Mouse (Mus musculus) limb, embryonic 10.5 days (tissue): ENCODE data around the gene 2700049A03Rik. TPM values are rescaled to one million over a fixed set of nuclear protein-coding genes. Genes with fewer than 3 reads are reported as not detected.

Experiments used
- DNase-seq: peaks from one replicate; pipeline ENCODE4 v3.0.0-alpha.2; 2017; ENCODE audit warnings: low spot score
- H3K27ac ChIP-seq: fragments of 300-500 bp; sonication (generic); 2 replicates; pipeline ENCODE4 v1.5.1; 2016; ENCODE audit warnings: mild to moderate bottlenecking
- H3K27me3 ChIP-seq: fragments of 300-500 bp; sonication (generic); 2 replicates; pipeline ENCODE4 v1.6.1; 2016; ENCODE audit warnings: low read depth, mild to moderate bottlenecking; ENCODE audit not compliant: poor library complexity, severe bottlenecking
- H3K36me3 ChIP-seq: fragments of 300-500 bp; sonication (generic); 2 replicates; pipeline ENCODE4 v1.6.1; 2016; ENCODE audit warnings: mild to moderate bottlenecking, moderate library complexity
- H3K4me1 ChIP-seq: fragments of 300-500 bp; sonication (generic); 2 replicates; pipeline ENCODE4 v1.6.1; 2016
- H3K4me3 ChIP-seq: fragments of 300-500 bp; sonication (generic); 2 replicates; pipeline ENCODE4 v1.5.1; 2016; ENCODE audit warnings: mild to moderate bottlenecking, moderate library complexity
- H3K9me3 ChIP-seq: fragments of 300-500 bp; sonication (generic); replicated peaks from 2 replicates; pipeline ENCODE4 v1.6.1; 2016; ENCODE audit warnings: mild to moderate bottlenecking
- WGBS: fragments of 180-500 bp; shearing (Covaris S2); methylation state at CpG from one replicate; pipeline ENCODE4 v1.1.7; 2016; 5-methylcytosine and 5-hydroxymethylcytosine counted together
- polyA plus RNA-seq: library from polyadenylated mRNA; unstranded; fragments of >200 nt; fragmentation: Nextera tagmentation; extraction: Ambion mirVana; gene quantifications from 2 replicates; pipeline ENCODE4 v1.2.1, GENCODE M21; 2016

Gene 2700049A03Rik
- polyA plus RNA-seq, 1 experiment from 2014 or later, result 19.7 TPM

- Histone ChIP-seq H3K9me3 (no peaks in the 10 kb centered on the region), H3K4me3 (no peak overlapping the region), H3K27ac (peak overlapping the region; percentile 14; the same call in 1 of the 2 replicates), H3K36me3 (peaks cover 8% of the 10 kb centered on the region), H3K27me3 (no peaks in the 10 kb centered on the region), H3K4me1 (peaks cover 26% of the 10 kb centered on the region)
- DNase-seq, result no peak
- 63% methylated on average over 9 of the region's 9 CpGs for WGBS
These were observed 112.7 kb downstream of the 2700049A03Rik start for GRCm38 (mm10) chr12:71249348-71249747.

- no peaks in the 10 kb centered on the region for H3K27me3 ChIP-seq
- H3K4me3 ChIP-seq, result no peak overlapping the region
- 46% methylated on average over 11 of the region's 11 CpGs for WGBS
- H3K4me1 ChIP-seq, result peaks cover 36% of the 10 kb centered on the region
- no peak for DNase-seq
- H3K27ac ChIP-seq, result 0 out of 2 replicates have a peak overlapping the region, but pooled peaks have one; percentile 25
- no peaks in the 10 kb centered on the region for H3K9me3 ChIP-seq
- no peaks in the 10 kb centered on the region for H3K36me3 ChIP-seq
These were observed 116.0 kb downstream of the 2700049A03Rik start for GRCm38 (mm10) chr12:71252509-71253167.

- WGBS, result 51% methylated on average over 7 of the region's 7 CpGs
- H3K27me3 ChIP-seq, result no peaks in the 10 kb centered on the region
- H3K4me1 ChIP-seq, result peaks cover 50% of the 10 kb centered on the region
- H3K4me3 ChIP-seq, result no peak overlapping the region
- peak; percentile 45 for DNase-seq
- H3K36me3 ChIP-seq, result no peaks in the 10 kb centered on the region
- no peaks in the 10 kb centered on the region for H3K9me3 ChIP-seq
- peak overlapping the region; percentile 65; the same call in 1 of the 2 replicates for H3K27ac ChIP-seq
These were observed 118.1 kb downstream of the 2700049A03Rik start for GRCm38 (mm10) chr12:71254779-71255178.

- Histone ChIP-seq H3K27ac (peak overlapping the region; percentile 86), H3K4me3 (peak overlapping the region; percentile 28), H3K4me1 (peaks cover 40% of the 10 kb centered on the region), H3K9me3 (no peaks in the 10 kb centered on the region), H3K27me3 (no peaks in the 10 kb centered on the region), H3K36me3 (no peaks in the 10 kb centered on the region)
- WGBS, result 5% methylated on average over 18 of the region's 18 CpGs
- DNase-seq, result peak; percentile 71
These were observed 121.7 kb downstream of the 2700049A03Rik start for GRCm38 (mm10) chr12:71258196-71258920.

- no peak overlapping the region for H3K27ac ChIP-seq
- H3K36me3 ChIP-seq, result no peaks in the 10 kb centered on the region
- no peaks in the 10 kb centered on the region for H3K27me3 ChIP-seq
- no peak for DNase-seq
- no peaks in the 10 kb centered on the region for H3K4me1 ChIP-seq
- 89% methylated on average over 4 of the region's 4 CpGs for WGBS
- no peaks in the 10 kb centered on the region for H3K9me3 ChIP-seq
- no peak overlapping the region for H3K4me3 ChIP-seq
These were observed 127.6 kb downstream of the 2700049A03Rik start for GRCm38 (mm10) chr12:71264211-71264610.

GRCm38 (mm10) chr12:71269367-71269766, 132.7 kb downstream of the 2700049A03Rik start:
- Histone ChIP-seq H3K9me3 (no peaks in the 10 kb centered on the region), H3K27ac (no peak overlapping the region), H3K36me3 (no peaks in the 10 kb centered on the region), H3K4me3 (no peak overlapping the region), H3K4me1 (peaks cover 4% of the 10 kb centered on the region; the same call in 1 of the 2 replicates), H3K27me3 (no peaks in the 10 kb centered on the region)
- 92% methylated on average over 7 of the region's 7 CpGs for WGBS
- no peak for DNase-seq

- 78% methylated on average over 5 of the region's 5 CpGs for WGBS
- no peak overlapping the region for H3K4me3 ChIP-seq
- H3K9me3 ChIP-seq, result no peaks in the 10 kb centered on the region; the same call in 1 of the 2 replicates
- H3K27ac ChIP-seq, result no peak overlapping the region
- DNase-seq, result no peak
- H3K4me1 ChIP-seq, result peaks cover 4% of the 10 kb centered on the region; the same call in 1 of the 2 replicates
- no peaks in the 10 kb centered on the region for H3K27me3 ChIP-seq
- no peaks in the 10 kb centered on the region for H3K36me3 ChIP-seq
These were observed 134.5 kb downstream of the 2700049A03Rik start for GRCm38 (mm10) chr12:71271131-71271530.

GRCm38 (mm10) chr12:71274519-71275237, 138.0 kb downstream of the 2700049A03Rik start:
- Histone ChIP-seq H3K4me3 (no peak overlapping the region), H3K27ac (no peak overlapping the region), H3K9me3 (no peaks in the 10 kb centered on the region; the same call in 1 of the 2 replicates), H3K27me3 (no peaks in the 10 kb centered on the region), H3K36me3 (no peaks in the 10 kb centered on the region), H3K4me1 (peaks cover 4% of the 10 kb centered on the region; the same call in 1 of the 2 replicates)
- no peak for DNase-seq
- 97% methylated on average over 5 of the region's 5 CpGs for WGBS

- H3K4me3 ChIP-seq, result no peak overlapping the region
- H3K36me3 ChIP-seq, result no peaks in the 10 kb centered on the region
- H3K27ac ChIP-seq, result no peak overlapping the region
- no peak for DNase-seq
- WGBS, result 89% methylated on average over 8 of the region's 8 CpGs
- no peaks in the 10 kb centered on the region for H3K27me3 ChIP-seq
- no peaks in the 10 kb centered on the region; the same call in 1 of the 2 replicates for H3K9me3 ChIP-seq
- H3K4me1 ChIP-seq, result no peaks in the 10 kb centered on the region
These were observed 139.4 kb downstream of the 2700049A03Rik start for GRCm38 (mm10) chr12:71275906-71276595.

- no peaks in the 10 kb centered on the region; the same call in 1 of the 2 replicates for H3K9me3 ChIP-seq
- no peaks in the 10 kb centered on the region for H3K36me3 ChIP-seq
- DNase-seq, result no peak
- no peaks in the 10 kb centered on the region for H3K4me1 ChIP-seq
- H3K4me3 ChIP-seq, result no peak overlapping the region
- 78% methylated on average over 12 of the region's 12 CpGs for WGBS
- H3K27me3 ChIP-seq, result no peaks in the 10 kb centered on the region
- no peak overlapping the region for H3K27ac ChIP-seq
These were observed 143.0 kb downstream of the 2700049A03Rik start for GRCm38 (mm10) chr12:71279521-71280262.

GRCm38 (mm10) chr12:71281201-71281768, 144.6 kb downstream of the 2700049A03Rik start:
- Histone ChIP-seq H3K4me3 (no peak overlapping the region), H3K27ac (no peak overlapping the region), H3K9me3 (0 out of 2 replicates have a peak, but pooled peaks cover 2% of the 10 kb centered on the region), H3K27me3 (no peaks in the 10 kb centered on the region), H3K36me3 (no peaks in the 10 kb centered on the region), H3K4me1 (no peaks in the 10 kb centered on the region)
- DNase-seq, result no peak
- WGBS, result 85% methylated on average over 12 of the region's 12 CpGs
